Mouse (Mus musculus) brown adipose tissue, adult 24 weeks (tissue): Measurements from ENCODE around the gene Mgll. TPM values are rescaled to one million over a fixed set of nuclear protein-coding genes. Genes with fewer than 3 reads are reported as not detected.

Source experiments
- H3K27ac ChIP-seq: fragments of 200-500 bp; replicated peaks from 2 replicates; pipeline ENCODE4 v1.5.1; 2012; ENCODE audit warnings: low read depth, mild to moderate bottlenecking, low read length
- H3K4me1 ChIP-seq: fragments of 200-500 bp; 2 replicates; pipeline ENCODE4 v1.6.1; 2012; ENCODE audit warnings: low read length, mixed read lengths; ENCODE audit not compliant: control insufficient read depth, insufficient read depth, insufficient read length
- H3K4me3 ChIP-seq: fragments of 200-500 bp; 2 replicates; pipeline ENCODE4 v1.5.1; 2012; ENCODE audit warnings: low read depth, mild to moderate bottlenecking, low read length, moderate library complexity; ENCODE audit not compliant: insufficient read depth
- polyA plus RNA-seq: library from polyadenylated mRNA; stranded (reverse); fragments of >200 nt; gene quantifications from 2 replicates; pipeline ENCODE4 v1.2.4, GENCODE M21; 2012; ENCODE audit not compliant: missing spikeins, insufficient read depth, insufficient read length

Gene Mgll
- polyA plus RNA-seq, 1 experiment, result 493 TPM

DNA sequence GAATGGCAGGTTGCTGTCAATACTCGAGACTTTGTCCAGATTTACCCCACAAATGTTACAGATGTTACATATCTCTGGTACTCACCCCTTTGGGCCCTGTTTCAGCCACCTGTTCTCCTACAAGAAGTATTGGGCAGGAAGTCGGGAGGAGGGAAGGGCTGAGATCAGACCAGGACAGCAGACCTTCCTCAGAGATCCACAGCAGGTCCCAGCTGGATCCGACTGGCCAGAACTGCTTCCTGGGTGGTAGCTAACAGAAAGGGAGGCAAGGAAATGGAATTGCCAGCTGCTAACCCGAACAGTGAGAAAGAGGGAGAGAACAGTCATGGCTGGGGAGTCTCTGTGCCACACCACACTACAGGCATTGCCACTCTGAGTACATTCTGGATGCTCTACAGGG lies 43.5 kb downstream of the Mgll start:
- H3K4me1 ChIP-seq, result peaks cover 31% of the 10 kb centered on the region
- peak overlapping the region; percentile 49 for H3K27ac ChIP-seq
- no peak overlapping the region for H3K4me3 ChIP-seq

DNA sequence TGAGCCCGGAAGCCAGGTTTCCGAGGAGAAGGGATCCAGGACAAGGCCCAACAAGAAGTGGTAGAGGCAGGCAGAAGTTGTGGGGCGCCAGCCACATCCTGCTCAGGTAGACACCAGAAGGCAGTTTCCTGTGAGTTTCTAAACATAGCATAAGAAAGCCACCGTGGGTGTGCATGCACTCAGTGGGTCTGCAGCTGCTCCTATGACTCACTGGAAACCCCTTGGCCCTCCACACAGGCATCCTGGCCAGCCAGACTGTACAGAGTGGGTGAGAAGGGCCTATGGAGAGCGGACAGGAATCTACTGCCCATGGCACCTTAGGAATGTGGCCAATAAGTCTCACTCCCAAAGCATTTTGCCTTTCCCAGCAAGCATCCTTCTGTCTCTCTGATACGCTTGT lies 45.5 kb downstream of the Mgll start:
- H3K27ac ChIP-seq, result peak overlapping the region; percentile 19; the same call in 1 of the 2 replicates
- H3K4me1 ChIP-seq, result peaks cover 34% of the 10 kb centered on the region

DNA sequence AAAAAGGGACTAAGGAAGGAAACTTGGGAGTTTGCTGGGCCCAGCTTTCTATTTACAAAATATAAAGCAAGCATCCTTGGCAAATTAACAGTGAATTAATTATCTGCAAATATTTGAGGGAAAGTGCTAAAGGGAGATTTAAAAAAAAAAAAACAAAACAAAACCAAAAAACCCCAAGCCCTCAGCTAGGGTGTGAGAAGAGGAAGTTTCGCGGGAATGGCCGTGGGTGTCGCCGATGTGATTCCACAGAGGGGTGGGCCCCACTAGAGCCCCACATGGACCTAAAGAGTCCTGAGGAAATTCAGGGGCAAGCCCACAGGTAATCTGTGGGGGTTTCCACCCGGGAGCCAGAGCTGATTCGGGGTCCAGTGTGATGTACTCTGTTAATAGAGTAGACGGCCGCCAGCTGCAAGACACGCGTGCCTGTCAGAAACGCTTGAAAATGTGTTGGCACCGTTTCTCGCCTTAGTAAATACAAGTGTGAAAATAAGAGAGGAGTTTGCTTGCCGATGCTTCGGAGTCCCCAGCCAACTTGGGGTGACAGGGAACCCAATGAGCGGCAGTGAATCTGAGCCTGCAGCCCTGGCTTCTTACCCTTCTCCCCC lies 46.2 kb downstream of the Mgll start:
- peaks cover 39% of the 10 kb centered on the region for H3K4me1 ChIP-seq
- 0 out of 2 replicates have a peak overlapping the region, but pooled peaks have one; percentile 1 for H3K27ac ChIP-seq
- H3K4me3 ChIP-seq, result no peak overlapping the region

More for the DNA sequence above, 45.5 kb downstream of the Mgll start:
- no peak overlapping the region for H3K4me3 ChIP-seq

DNA sequence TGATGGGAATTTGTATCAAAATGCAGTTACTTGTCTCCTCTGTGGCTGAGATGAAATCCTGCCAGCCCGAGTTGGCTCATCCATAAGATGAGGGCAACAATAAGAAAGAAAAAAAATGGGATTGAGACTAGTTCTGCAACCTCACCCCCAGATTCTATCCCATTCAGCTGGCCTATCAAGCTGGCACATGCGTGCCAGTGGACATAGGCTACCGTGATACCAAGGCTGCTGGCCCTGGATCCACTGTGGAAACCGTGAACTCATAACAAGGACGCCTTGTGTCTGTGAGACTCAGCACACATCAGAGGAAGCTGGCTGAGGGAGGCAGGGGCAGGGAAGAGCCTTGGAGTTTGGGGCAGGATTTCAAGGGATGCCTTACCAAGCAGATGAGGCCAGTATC lies 46.8 kb downstream of the Mgll start:
- Histone ChIP-seq H3K4me3 (no peak overlapping the region), H3K27ac (0 out of 2 replicates have a peak overlapping the region, but pooled peaks have one; percentile 1), H3K4me1 (peaks cover 42% of the 10 kb centered on the region)

DNA sequence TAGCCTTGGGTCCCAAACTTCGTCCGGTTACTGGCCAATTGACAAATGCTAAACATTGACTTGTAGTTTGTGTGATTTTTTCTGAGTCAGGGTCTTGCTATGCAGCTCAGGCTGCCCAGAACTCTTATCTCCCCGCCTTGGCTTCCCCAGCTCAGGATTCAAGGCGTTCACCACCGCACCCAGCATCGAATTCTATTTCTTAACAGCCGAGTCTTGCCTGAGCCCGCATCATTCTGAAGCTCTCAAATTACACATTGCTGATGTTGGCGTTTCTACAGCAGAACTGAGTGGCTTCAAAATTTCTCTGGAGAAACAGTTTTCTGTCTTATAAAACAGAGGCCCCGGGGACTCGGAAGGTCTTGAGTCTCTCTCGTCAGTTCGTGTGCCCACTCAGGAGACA lies 47.8 kb downstream of the Mgll start:
- Histone ChIP-seq H3K4me1 (peaks cover 45% of the 10 kb centered on the region), H3K27ac (no peak overlapping the region), H3K4me3 (no peak overlapping the region)

GRCm38 (mm10) chr6:88774055-88774454 lies 49.8 kb downstream of the Mgll start:
- peak overlapping the region; percentile 45 for H3K27ac ChIP-seq
- H3K4me3 ChIP-seq, result no peak overlapping the region

DNA sequence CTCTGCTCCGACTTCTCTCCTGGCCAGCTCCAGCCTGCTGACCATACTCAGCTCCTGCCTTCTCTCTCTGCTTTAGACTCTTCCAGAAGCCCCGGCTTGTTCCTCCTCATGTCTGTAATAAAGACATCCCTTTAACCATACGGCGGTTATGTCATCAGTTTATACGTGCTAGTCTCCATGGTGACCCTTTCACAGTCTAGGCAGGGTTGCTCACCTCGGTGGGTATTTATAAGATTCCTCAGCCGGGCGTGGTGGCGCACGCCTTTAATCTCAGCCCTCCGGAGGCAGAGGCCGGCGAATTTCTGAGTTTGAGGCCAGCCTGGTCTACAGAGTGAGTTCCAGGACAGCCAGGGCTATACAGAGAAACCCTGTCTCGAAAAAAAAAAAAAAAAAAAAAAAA lies 51.1 kb downstream of the Mgll start:
- H3K4me3 ChIP-seq, result no peak overlapping the region
- H3K27ac ChIP-seq, result peak overlapping the region; percentile 68
- peaks cover 45% of the 10 kb centered on the region for H3K4me1 ChIP-seq

More at GRCm38 (mm10) chr6:88774055-88774454, 49.8 kb downstream of the Mgll start:
- peaks cover 48% of the 10 kb centered on the region for H3K4me1 ChIP-seq

DNA sequence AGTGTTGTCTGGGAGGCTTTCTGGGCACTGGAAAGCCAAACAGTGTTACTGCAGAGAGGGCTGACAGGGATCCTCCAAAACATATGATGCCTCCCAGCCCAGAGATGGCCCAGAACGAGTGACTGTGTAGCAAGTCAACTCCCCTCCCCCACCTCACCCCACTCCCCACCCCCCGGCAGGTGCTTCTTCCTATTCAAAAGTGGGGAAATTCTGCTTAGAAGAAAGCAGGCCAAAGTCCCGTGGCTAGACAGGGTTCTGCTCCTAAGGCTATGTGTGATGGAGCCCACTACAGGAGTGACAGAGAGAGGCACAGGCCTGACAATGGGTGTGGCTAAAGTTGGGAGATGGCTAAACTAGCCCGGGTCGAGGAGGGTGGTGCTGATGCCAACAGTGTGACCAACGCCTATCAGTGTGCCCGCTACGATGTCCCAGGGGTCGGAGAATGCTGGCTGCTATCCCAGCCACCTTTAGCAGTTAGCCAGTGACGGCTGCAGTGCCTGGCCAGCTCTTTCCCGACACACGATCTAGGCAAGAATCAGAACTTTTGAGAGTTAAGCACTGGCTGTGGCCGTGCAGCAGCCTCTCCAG lies 52.2 kb downstream of the Mgll start:
- H3K4me3 ChIP-seq, result no peak overlapping the region
- peaks cover 43% of the 10 kb centered on the region for H3K4me1 ChIP-seq
- peak overlapping the region; percentile 72 for H3K27ac ChIP-seq

- H3K27ac ChIP-seq, result peak overlapping the region; percentile 72
- peaks cover 42% of the 10 kb centered on the region for H3K4me1 ChIP-seq
- no peak overlapping the region for H3K4me3 ChIP-seq
Measured at GRCm38 (mm10) chr6:88776964-88777363, 52.8 kb downstream of the Mgll start.

- H3K4me3 ChIP-seq, result no peak overlapping the region
- peak overlapping the region; percentile 19 for H3K27ac ChIP-seq
- H3K4me1 ChIP-seq, result peaks cover 48% of the 10 kb centered on the region
Measured at GRCm38 (mm10) chr6:88778047-88778688, 54.0 kb downstream of the Mgll start.

DNA sequence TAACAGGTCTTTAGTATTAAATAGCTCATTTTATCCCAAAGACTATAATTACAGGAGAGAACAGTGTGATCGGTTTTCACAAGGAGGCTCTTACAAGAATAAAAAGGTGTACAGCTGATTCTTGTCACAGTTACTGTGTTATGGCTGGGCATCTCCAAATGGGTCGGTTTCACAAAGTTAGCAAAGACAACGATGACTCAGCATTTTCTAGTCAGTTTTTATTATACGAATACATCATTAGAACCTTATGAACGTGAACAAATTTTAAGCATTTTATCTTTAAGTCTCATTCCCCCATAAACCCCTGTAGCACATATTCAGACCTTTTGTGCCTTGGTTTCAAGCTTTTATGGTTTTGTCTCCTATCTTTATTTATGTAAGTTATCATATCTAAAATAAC lies 55.5 kb downstream of the Mgll start:
- no peak overlapping the region for H3K27ac ChIP-seq
- peaks cover 48% of the 10 kb centered on the region for H3K4me1 ChIP-seq
- no peak overlapping the region for H3K4me3 ChIP-seq

- no peak overlapping the region for H3K4me3 ChIP-seq
- H3K4me1 ChIP-seq, result peaks cover 56% of the 10 kb centered on the region
- peak overlapping the region; percentile 9; the same call in 1 of the 2 replicates for H3K27ac ChIP-seq
Measured at GRCm38 (mm10) chr6:88781919-88782318, 57.7 kb downstream of the Mgll start.

GRCm38 (mm10) chr6:88782981-88783397 lies 58.8 kb downstream of the Mgll start:
- H3K4me1 ChIP-seq, result peaks cover 57% of the 10 kb centered on the region
- no peak overlapping the region for H3K4me3 ChIP-seq
- peak overlapping the region; percentile 29; the same call in 1 of the 2 replicates for H3K27ac ChIP-seq

GRCm38 (mm10) chr6:88784691-88785173 lies 60.5 kb downstream of the Mgll start:
- Histone ChIP-seq H3K27ac (peak overlapping the region; percentile 95), H3K4me3 (no peak overlapping the region), H3K4me1 (peaks cover 63% of the 10 kb centered on the region)

DNA sequence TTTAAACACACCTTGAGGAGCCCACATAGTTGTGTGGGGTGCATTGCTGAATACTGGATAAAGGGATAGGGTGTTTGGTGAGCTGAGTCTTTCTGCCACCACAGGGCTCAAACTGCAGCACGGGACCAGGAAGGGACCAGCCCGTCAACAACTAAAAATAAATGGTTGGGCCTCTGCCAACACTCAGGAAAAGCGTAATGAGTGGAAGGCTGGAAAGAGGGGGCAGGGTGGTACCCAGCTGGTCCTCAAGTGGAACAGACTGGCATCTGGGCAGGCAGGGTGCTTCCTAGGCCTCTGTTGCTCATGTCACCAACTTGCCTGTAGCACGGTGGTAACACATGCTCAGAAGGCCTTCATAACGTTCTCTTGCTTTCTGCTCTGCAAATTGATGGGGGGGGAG lies 61.1 kb downstream of the Mgll start:
- H3K4me3 ChIP-seq, result no peak overlapping the region
- peaks cover 65% of the 10 kb centered on the region for H3K4me1 ChIP-seq
- H3K27ac ChIP-seq, result peak overlapping the region; percentile 95
